Mouse (Mus musculus) cerebellum, adult 2 months (tissue): ENCODE measurements at regions not wholly inside any gene's neighbourhood (a gene's known extent, or its start where the extent isn't known, plus 50 kb on each side); places are given as distances from the start of the nearest gene placed in this dataset.

ENCODE experiments used
- DNase-seq, 2 experiments: peaks; one replicate each; pipeline ENCODE4 v3.0.0; 2021
- H3K27ac ChIP-seq: fragments of 200-500 bp; 2 replicates; pipeline ENCODE4 v1.5.1; 2012; ENCODE audit warnings: low read length, control low read depth, inconsistent platforms; ENCODE audit not compliant: insufficient read depth
- H3K27me3 ChIP-seq: fragments of 200-500 bp; 2 replicates; pipeline ENCODE4 v1.6.1; 2012; ENCODE audit warnings: inconsistent platforms, mild to moderate bottlenecking, low read length, moderate library complexity; ENCODE audit not compliant: control insufficient read depth, insufficient read depth
- H3K4me1 ChIP-seq: fragments of 200-500 bp; 2 replicates; pipeline ENCODE4 v1.6.1; 2011; ENCODE audit warnings: low read length; ENCODE audit not compliant: control insufficient read depth, insufficient read depth
- H3K4me3 ChIP-seq: fragments of 200-500 bp; replicated peaks from 2 replicates; pipeline ENCODE3; 2011; ENCODE audit warnings: mild to moderate bottlenecking, low read depth, low read length, control low read depth; ENCODE audit not compliant: insufficient read depth
- CTCF ChIP-seq: fragments of 200-500 bp; IDR thresholded peaks from 2 replicates; pipeline ENCODE4 v1.5.1; 2011; ENCODE audit warnings: low read depth, mild to moderate bottlenecking, control low read depth, low read length, moderate library complexity, borderline replicate concordance; ENCODE audit not compliant: insufficient read depth
- POLR2A ChIP-seq: fragments of 200-500 bp; IDR thresholded peaks from 2 replicates; pipeline ENCODE4 v1.6.1; 2011; ENCODE audit warnings: low read length, control low read depth, borderline replicate concordance; ENCODE audit not compliant: insufficient read depth
- WGBS: fragments of 180-500 bp; shearing (Covaris S2); methylation state at CpG from one replicate; pipeline ENCODE4 v1.1.7; 2018; 5-methylcytosine and 5-hydroxymethylcytosine counted together

- Histone ChIP-seq H3K27ac (no peak overlapping the region), H3K27me3 (no peaks in the 10 kb centered on the region), H3K4me1 (no peaks in the 10 kb centered on the region), H3K4me3 (no peak overlapping the region)
- DNase-seq = no peak
- 76% methylated on average over 8 of the region's 8 CpGs for WGBS
- TF ChIP-seq CTCF (no peak), POLR2A (no peak)
These were observed 90.7 kb downstream of the Banf2 start for GRCm38 (mm10) chr2:144123395-144124034.

GRCm38 (mm10) chr2:144127082-144128037 is 94.5 kb downstream of the Banf2 start:
- no peak overlapping the region for H3K4me3 ChIP-seq
- DNase-seq = no peak
- 49% methylated on average over 13 of the region's 13 CpGs for WGBS
- no peaks in the 10 kb centered on the region for H3K27me3 ChIP-seq
- no peaks in the 10 kb centered on the region for H3K4me1 ChIP-seq
- TF ChIP-seq POLR2A = no peak
- no peak for TF ChIP-seq CTCF
- no peak overlapping the region for H3K27ac ChIP-seq

GRCm38 (mm10) chr2:144128038-144128402 is 95.2 kb downstream of the Banf2 start:
- Histone ChIP-seq H3K27me3 (no peaks in the 10 kb centered on the region), H3K27ac (no peak overlapping the region), H3K4me3 (no peak overlapping the region), H3K4me1 (no peaks in the 10 kb centered on the region)
- DNase-seq = no peak
- 71% methylated on average over 3 of the region's 3 CpGs for WGBS
- TF ChIP-seq CTCF (no peak), POLR2A (no peak)

GRCm38 (mm10) chr2:144128527-144128926 is 95.7 kb downstream of the Banf2 start:
- DNase-seq = no peak
- TF ChIP-seq CTCF (no peak), POLR2A (no peak)
- H3K27ac ChIP-seq = no peak overlapping the region

GRCm38 (mm10) chr2:144133806-144134574 is 101.1 kb downstream of the Banf2 start:
- no peaks in the 10 kb centered on the region for H3K27me3 ChIP-seq
- no peak for TF ChIP-seq POLR2A
- no peak for TF ChIP-seq CTCF
- no peaks in the 10 kb centered on the region for H3K4me1 ChIP-seq
- 78% methylated on average over 14 of the region's 14 CpGs for WGBS
- H3K27ac ChIP-seq = no peak overlapping the region
- no peak overlapping the region for H3K4me3 ChIP-seq
- no peak for DNase-seq

More at GRCm38 (mm10) chr2:144128527-144128926, 95.7 kb downstream of the Banf2 start:
- no peak overlapping the region for H3K4me3 ChIP-seq
- H3K27me3 ChIP-seq = no peaks in the 10 kb centered on the region
- WGBS = 81% methylated on average over 4 of the region's 4 CpGs
- no peaks in the 10 kb centered on the region for H3K4me1 ChIP-seq

GRCm38 (mm10) chr2:144134575-144134958 is 101.7 kb downstream of the Banf2 start:
- Histone ChIP-seq H3K27ac (no peak overlapping the region), H3K27me3 (no peaks in the 10 kb centered on the region), H3K4me1 (no peaks in the 10 kb centered on the region), H3K4me3 (no peak overlapping the region)
- WGBS = 39% methylated on average over 9 of the region's 9 CpGs
- TF ChIP-seq CTCF (no peak), POLR2A (no peak)
- no peak for DNase-seq

- Histone ChIP-seq H3K27me3 (no peaks in the 10 kb centered on the region), H3K4me3 (no peak overlapping the region), H3K27ac (no peak overlapping the region), H3K4me1 (no peaks in the 10 kb centered on the region)
- 90% methylated on average over 1 of the region's 1 CpGs for WGBS
- no peak for TF ChIP-seq CTCF
- TF ChIP-seq POLR2A = no peak
- DNase-seq = no peak
These were observed 102.7 kb downstream of the Banf2 start for GRCm38 (mm10) chr2:144135586-144135985.
